Mouse (Mus musculus): ENCODE measurements around the gene Cryz.

Cryz gene

GRCm38 (mm10) chr3:154671013-154671412, 74.5 kb downstream of the Cryz start:
- no peak for DNase-seq (ENCODE audit: low spot score in 2 of 2)
